Mouse (Mus musculus): ENCODE measurements around the gene Gm5901.
"Not testable (repeated sequence)": the region's sequence is repeated elsewhere in the genome, so short reads cannot be mapped to it uniquely, and the experiment has no call there.

Gm5901 gene

GRCm38 (mm10) chr7:105374866-105375265 lies at the start of gene Gm5901:
TSS of gene Gm5901 (plus strand) at chr7:105375038.
- DNase-seq (ENCODE audit: low spot score): no peak

GRCm38 (mm10) chr7:105325302-105325701 lies 49.5 kb upstream of the Gm5901 start:
- DNase-seq (ENCODE audit: low spot score): no peak

GRCm38 (mm10) chr7:105334004-105334403 lies 40.8 kb upstream of the Gm5901 start, which contains the start of gene Olfr690:
TSS of gene Olfr690 (minus strand) at chr7:105334104.
- no peak for DNase-seq (ENCODE audit: low spot score)

- DNase-seq (ENCODE audit: low spot score): no peak
These were observed 32.7 kb upstream of the Gm5901 start, which contains the start of gene Olfr691 for GRCm38 (mm10) chr7:105342170-105342569. TSS of gene Olfr691 (minus strand) at chr7:105342270.

- DNase-seq (ENCODE audit: low spot score): no peak
These were observed 32.1 kb upstream of the Gm5901 start for GRCm38 (mm10) chr7:105342752-105343151.

GRCm38 (mm10) chr7:105356064-105356463 lies 18.8 kb upstream of the Gm5901 start:
- DNase-seq (ENCODE audit: low spot score): not testable (repeated sequence)

GRCm38 (mm10) chr7:105356487-105356886 lies 18.4 kb upstream of the Gm5901 start:
- not testable (repeated sequence) for DNase-seq (ENCODE audit: low spot score)

- DNase-seq (ENCODE audit: low spot score): no peak
These were observed 13.1 kb upstream of the Gm5901 start for GRCm38 (mm10) chr7:105361713-105362112.

- DNase-seq (ENCODE audit: low spot score): no peak
These were observed 7.6 kb upstream of the Gm5901 start for GRCm38 (mm10) chr7:105367268-105367667.

- DNase-seq (ENCODE audit: low spot score): no peak
These were observed 6.9 kb upstream of the Gm5901 start, which contains the start of gene Olfr692 for GRCm38 (mm10) chr7:105367930-105368329. TSS of gene Olfr692 (plus strand) at chr7:105368230.

- DNase-seq (ENCODE audit: low spot score): no peak
These were observed 6.3 kb upstream of the Gm5901 start for GRCm38 (mm10) chr7:105368521-105368920.

GRCm38 (mm10) chr7:105372912-105373311 lies 1.9 kb upstream of the Gm5901 start:
- no peak for DNase-seq (ENCODE audit: low spot score)

- no peak for DNase-seq (ENCODE audit: low spot score)
These were observed 1.3 kb upstream of the Gm5901 start for GRCm38 (mm10) chr7:105373509-105373908.

- DNase-seq (ENCODE audit: low spot score): no peak
These were observed 862 bp upstream of the Gm5901 start for GRCm38 (mm10) chr7:105373976-105374375.

- DNase-seq (ENCODE audit: low spot score): no peak
These were observed 5.5 kb downstream of the Gm5901 start for GRCm38 (mm10) chr7:105380329-105380728.

- no peak for DNase-seq (ENCODE audit: low spot score)
These were observed 12.9 kb downstream of the Gm5901 start for GRCm38 (mm10) chr7:105387696-105388095.

- no peak for DNase-seq (ENCODE audit: low spot score)
These were observed 15.4 kb downstream of the Gm5901 start for GRCm38 (mm10) chr7:105390236-105390635.

GRCm38 (mm10) chr7:105394606-105395005 lies 19.8 kb downstream of the Gm5901 start:
- DNase-seq (ENCODE audit: low spot score): no peak

- no peak for DNase-seq (ENCODE audit: low spot score)
These were observed 20.4 kb downstream of the Gm5901 start for GRCm38 (mm10) chr7:105395131-105395820.

- DNase-seq (ENCODE audit: low spot score): no peak
These were observed 21.3 kb downstream of the Gm5901 start for GRCm38 (mm10) chr7:105396126-105396525.

- peak; percentile 16 for DNase-seq (ENCODE audit: low spot score)
These were observed 24.5 kb downstream of the Gm5901 start for GRCm38 (mm10) chr7:105399058-105399934.

- peak; percentile 99 for DNase-seq (ENCODE audit: low spot score)
These were observed 25.2 kb downstream of the Gm5901 start, which contains the start of gene Fam160a2 for GRCm38 (mm10) chr7:105399935-105400624. TSS of gene Fam160a2 (minus strand) at chr7:105400054.

Data from adipocyte (in vitro differentiated cells).